Mouse (Mus musculus) gastrocnemius, postnatal 25 days (tissue): ENCODE measurements around the gene Fam196a. TPM values are rescaled to one million over a fixed set of nuclear protein-coding genes. Genes with fewer than 3 reads are reported as not detected.

ENCODE experiments used
- DNase-seq: peaks from one replicate; pipeline ENCODE4 v3.0.0; 2022
- long read RNA-seq, 2 experiments: library from polyadenylated mRNA; stranded (forward); transcript quantifications; one replicate each; pipeline ENCODE4 v2.0.0; 2021
- total RNA-seq, 2 experiments: library from RNA; stranded (reverse); gene quantifications; 1 replicate in 1 of 2; 2 replicates in 1 of 2; pipeline ENCODE4 v1.2.3; 2021

Gene Fam196a
- under 1 TPM; 0.16 to 0.18 TPM for total RNA-seq
- long read RNA-seq, experiment 1, partial matches to known transcripts = 0 of 1 reads
- long read RNA-seq, experiment 1, other reads (novel, unspliced or antisense) = 1 of 1 reads
- long read RNA-seq, experiment 2, partial matches to known transcripts = 0 of 1 reads
- long read RNA-seq, experiment 2, other reads (novel, unspliced or antisense) = 1 of 1 reads

DNA sequence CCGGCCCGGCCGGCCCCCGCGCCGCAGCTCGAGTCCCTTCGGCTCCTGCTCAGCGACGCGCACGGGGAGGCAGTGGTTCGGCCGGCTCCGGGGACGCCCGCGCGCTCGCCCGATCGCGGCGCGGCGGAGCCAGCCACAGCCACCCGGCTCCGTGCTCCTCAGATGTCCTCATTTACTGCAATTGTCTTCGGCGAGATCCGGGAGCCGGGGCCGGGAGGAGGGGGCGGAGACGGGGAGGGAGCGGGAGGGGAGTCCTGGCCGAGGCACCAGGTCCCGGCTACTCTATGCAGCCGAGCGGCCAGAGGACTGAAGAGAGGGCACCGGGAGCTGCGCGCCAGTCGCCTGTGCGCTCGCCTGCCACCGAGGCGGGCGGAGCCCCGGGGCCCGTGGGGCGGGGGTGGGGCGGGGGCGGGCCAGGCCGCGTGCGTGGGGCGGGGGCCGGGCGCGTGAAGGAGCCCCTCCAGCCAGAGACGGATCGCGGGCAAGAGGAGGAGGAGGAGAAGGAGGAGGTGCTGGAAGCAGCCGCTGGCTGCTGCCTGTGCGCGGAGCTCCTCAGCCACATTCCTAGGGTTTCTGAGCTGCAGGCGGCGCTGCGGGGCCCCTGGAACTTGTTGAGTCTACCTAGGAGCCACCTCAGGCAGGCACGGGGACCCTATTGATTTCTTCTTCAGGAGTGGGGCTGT lies at the start of gene Fam196a:
Gene Fam196a, minus strand, starts transcription at position 504 of the 683 bp plus-strand sequence.
- peak; percentile 25 for DNase-seq

DNA sequence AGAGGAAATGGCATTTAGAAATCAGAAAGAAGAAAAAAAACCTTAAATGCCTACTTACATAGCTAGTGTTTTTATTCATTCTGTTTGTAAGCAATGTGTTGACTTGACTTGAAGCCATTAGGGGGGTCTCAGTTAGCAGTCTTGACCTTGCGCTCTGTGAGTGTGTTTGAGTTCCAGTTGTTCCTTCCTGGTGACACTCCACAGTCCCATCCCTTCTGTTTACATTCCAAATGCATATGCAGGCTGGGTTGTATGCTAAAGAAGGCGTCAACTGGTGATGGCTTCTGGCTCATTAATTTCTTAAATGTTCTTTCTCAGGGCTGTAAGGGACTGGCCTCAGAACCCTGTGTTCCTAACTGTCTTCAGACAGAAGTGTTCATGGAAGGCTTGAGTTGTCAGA lies 23.4 kb upstream of the Fam196a start:
- DNase-seq = no peak

DNA sequence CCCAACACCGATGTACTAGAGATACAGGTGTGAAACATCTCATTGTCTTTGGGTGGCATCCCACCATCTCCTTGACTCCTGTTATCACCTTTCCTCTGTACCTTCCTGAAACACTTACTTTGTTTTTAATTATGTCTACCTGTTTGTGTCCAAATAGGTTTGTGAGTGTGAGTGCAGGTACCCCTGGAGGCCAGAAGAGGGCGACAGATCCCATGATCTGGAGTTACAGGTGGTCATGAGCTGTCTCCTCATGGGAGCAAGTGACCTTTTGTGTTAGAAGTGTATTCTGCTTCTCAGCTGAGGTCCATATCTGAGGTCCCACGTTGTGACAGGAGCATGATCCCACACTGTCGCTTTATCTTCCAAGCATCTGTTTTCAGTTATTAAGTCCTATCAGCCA lies 22.6 kb upstream of the Fam196a start:
- no peak for DNase-seq

DNA sequence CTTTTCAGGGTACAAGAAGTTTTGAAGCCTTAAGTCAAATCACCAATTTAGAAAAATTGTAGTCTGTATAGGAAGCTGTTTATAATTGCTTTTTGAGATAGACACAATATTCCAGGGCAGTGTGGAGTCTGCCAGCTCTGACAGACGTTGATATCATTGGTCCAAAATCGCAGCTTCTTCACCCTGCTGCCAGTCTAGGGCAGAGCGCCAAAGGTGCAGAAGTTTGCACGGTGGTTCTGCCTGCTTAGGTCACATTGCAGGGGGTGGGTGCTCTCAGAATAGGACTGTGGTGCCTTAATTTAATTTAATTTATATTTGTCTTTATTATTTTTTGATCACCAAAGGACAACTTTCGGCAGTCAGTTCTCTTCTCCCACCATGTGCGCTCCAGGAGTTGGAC lies 20.9 kb upstream of the Fam196a start:
- no peak for DNase-seq

DNA sequence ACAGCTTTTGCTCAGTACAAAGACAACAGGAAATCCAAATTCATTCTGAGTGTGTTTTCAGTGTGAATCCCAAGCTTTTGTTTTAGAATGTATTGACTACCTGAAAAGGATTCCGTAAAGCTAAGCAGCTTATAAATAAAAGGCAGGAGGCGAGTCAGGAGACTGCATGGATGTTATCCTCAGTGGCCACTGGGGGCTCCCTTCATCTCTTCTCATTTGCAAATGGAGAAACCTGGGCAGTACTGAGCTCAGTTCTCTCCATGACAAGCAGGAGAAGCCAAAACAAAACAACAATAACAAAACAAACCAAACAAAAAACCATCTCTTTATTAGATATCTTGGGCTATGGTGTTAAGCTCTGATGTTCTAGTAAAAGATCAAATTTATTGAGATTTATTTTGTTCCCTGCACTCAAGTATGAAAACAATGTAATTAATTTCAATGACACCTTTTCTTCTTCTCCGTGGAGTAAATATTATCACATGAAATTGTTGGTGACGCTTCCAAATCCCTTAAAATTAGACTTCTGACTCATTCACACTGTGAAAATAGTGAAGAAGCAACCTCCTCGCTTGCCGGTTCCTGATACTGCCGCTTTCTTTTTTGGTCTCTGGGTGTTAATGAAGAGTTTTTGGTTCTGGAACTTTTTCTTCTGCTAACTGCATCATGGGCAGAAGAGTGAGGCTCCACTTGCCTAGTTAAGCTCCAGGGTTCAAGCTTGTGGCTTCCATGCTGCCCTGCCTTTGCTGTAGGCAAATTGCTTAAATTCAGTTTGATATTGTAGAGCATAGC lies 7.9 kb upstream of the Fam196a start:
- no peak for DNase-seq

DNA sequence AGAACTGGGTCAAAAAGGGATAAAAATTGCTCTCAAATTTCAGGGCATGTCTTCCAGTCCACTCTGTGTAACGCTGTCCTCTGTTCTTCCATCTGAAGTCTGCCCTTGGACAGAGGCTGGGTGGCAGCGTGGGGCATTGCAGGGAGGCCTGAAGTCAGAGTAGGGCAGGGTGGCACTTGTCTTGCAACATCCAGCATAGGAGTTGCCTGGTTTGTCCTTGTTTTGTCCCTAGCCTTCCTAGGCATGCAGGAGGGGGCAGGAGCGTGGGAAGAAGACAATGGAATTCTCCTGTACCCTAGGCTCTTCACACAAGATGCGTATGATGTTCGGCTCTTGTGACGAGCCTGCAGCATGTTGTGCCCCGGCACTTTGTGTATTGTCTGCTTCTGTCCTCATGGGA lies 5.5 kb upstream of the Fam196a start:
- DNase-seq = no peak

GRCm38 (mm10) chr7:134943063-134943462 lies 4.8 kb upstream of the Fam196a start:
- no peak for DNase-seq

DNA sequence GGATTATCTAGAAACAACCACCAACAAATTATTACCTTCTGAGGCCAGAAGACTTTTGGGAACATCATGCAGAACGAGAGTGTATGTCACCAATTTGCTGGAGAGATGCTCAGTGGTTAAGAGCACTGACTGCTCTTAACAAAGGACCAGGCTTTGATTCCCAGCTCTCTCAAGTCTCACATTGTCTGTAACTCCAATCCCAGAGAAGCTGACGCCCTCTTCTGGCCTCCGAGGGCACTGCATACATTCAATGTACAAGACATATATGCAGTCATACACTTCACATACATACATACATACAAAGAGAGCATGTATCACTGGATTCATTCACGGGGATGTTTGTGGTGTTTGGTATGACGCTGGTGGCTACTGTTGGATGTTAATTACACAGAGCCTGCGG lies 3.7 kb upstream of the Fam196a start:
- no peak for DNase-seq

- DNase-seq = no peak
Measured at GRCm38 (mm10) chr7:134937471-134937926, 731 bp downstream of the Fam196a start.

- DNase-seq = no peak
Measured at GRCm38 (mm10) chr7:134931886-134932285, 6.3 kb downstream of the Fam196a start.

GRCm38 (mm10) chr7:134901992-134902391 lies 36.2 kb downstream of the Fam196a start:
- no peak for DNase-seq

DNA sequence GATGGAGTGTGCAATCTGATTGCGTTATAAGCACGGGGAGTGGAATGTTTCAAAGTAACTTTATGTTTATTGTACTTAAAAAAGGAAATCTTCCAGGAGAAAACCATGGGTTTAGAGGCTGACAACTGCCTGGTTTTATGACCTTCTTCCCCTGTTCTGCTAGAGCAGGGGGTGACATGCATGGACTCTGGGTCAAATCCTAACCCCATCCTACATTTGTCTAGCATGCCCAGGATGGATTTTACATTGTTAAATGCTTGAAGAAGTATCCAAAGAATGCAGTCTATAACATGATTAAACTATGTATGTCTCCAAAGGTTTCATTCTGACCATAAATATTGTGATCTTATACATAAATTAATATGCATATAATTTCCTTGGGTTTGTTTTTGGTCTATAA lies 38.8 kb downstream of the Fam196a start:
- DNase-seq = no peak

DNA sequence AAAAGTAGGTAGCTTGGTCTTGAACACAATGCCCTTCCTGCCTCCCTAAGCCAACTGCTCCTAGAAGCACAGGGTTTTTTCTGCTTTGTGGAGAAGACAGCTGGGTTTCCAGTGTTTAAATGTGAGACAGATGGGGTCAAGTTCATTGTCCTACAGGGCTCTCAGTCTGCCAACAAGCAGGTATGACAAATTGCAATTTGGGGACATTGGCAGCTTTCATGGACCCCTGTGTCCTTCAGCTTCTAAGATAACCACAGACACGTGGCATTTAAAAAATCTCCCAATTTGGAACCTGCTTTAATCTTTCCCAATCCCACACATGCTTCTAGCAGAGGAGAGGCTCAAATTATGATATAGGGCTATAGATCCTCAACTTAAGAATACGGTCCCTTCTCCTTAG lies 43.6 kb downstream of the Fam196a start:
- no peak for DNase-seq

GRCm38 (mm10) chr7:134892972-134893371 lies 45.3 kb downstream of the Fam196a start:
- no peak for DNase-seq

GRCm38 (mm10) chr7:134892449-134892871 lies 45.8 kb downstream of the Fam196a start:
- DNase-seq = no peak

GRCm38 (mm10) chr7:134883516-134883915 lies 54.7 kb downstream of the Fam196a start:
- DNase-seq = no peak

DNA sequence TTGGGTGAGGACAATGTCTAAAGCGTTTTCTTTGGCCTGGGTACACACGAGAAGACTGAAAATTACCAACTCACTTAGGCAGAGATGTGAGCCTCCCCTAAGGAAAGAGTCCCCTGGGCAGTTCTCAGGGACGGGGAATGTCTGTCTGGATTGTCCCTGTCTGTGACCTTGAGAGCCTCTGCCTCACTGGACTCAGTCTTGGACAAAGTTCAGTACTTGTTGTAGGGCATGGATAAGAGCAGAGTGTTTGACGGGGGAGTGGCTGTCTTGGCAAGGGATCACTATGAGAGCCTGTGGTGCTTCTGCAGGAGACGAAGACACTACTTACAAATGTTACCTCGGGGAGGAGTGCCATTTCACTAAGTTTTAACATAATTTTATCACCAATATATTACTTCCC lies 57.8 kb downstream of the Fam196a start:
- DNase-seq = no peak

- no peak for DNase-seq
Measured at GRCm38 (mm10) chr7:134878985-134879384, 59.2 kb downstream of the Fam196a start.

- no peak for DNase-seq
Measured at GRCm38 (mm10) chr7:134872981-134873380, 65.2 kb downstream of the Fam196a start.

- DNase-seq = no peak
Measured at GRCm38 (mm10) chr7:134872511-134872910, 65.7 kb downstream of the Fam196a start.

DNA sequence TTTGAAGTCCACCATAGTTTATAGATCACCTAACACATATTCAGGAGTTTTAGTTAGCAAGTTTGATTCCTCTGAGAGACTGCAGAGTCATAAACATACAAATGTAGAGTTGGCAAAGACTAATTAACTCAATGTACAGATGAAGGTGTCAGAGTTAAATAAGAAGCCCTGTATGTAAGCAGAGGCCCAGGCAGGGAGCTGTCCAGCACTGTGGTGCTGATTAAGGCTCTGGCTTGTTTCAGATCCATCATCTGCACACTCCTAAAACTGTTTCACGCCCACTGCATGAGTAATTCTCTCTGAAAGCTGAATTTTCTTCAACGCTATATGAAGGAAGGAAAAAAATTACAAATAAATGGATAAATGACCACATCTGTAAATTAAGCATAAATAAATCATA lies 74.1 kb downstream of the Fam196a start:
- DNase-seq = no peak

DNA sequence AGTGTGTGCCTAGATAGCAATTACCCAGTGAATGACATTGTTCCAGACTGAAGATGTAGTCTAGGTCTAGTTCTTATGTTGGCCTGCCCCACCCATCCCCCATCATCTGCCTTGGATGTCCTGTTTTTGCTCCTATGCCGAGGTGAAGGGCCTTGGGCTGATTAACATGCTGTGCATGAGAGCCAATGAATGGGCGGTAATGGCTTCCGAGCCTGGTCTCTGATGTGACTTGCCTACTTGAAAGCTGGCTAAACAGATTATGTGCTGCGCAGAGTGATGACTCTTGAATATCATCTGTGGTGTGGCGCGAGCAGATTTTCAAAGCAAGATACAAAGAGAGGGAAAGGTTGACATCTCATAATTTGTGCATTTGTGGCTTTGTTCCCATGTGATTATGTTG lies 76.2 kb downstream of the Fam196a start:
- DNase-seq = no peak

DNA sequence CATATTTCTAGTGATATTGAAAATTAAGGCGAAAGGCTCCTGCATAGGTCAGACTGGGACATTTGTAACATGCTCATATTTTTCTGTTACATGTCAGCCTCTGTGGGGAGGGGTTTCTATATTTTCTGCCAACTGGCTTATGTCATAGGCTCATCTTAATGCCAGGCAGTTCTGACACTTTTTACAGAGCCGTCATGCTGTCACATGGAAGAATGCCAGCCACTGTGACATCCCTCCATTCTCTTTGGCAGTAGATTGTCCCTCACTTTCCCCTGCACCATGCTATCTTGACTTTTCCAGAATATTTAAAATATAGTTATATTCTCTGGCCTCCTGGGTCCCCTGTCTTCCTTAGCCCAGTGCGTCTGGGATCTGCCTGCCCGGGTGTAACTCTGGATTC lies 95.5 kb downstream of the Fam196a start:
- no peak for DNase-seq
